Mouse (Mus musculus) cerebellum, postnatal 25 days (tissue): ENCODE results near the gene Galnt6.

Experiments used
- DNase-seq, 2 experiments: peaks; one replicate each; pipeline ENCODE4 v3.0.0; 2021; ENCODE audit warnings: mixed read lengths in 2 of 2

Galnt6 gene

GRCm38 (mm10) chr15:100680381-100680780, 48.8 kb downstream of the Galnt6 start:
- DNase-seq, result no peak

- DNase-seq, result no peak
Observed at GRCm38 (mm10) chr15:100679005-100679404, 50.2 kb downstream of the Galnt6 start.

DNA sequence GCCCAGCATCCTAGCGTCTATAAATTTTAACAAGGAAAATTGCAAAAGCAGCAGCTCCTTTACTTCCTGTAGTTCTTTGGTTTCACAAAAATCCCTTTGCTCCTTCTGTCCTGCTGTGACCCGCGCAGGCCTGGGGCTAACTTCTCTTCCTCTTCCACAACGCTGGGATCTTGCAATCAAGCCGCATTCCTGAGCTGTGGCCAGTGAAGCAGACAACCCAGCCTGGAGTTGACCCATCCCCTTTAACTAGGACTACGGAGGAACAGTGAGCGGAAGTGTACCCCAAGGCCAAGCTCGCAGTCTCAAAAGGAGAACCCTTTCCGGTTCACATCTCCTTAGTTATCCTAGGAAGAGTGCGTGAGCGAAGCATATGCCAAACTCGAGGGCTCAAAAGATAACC, 50.6 kb downstream of the Galnt6 start:
- DNase-seq, result no peak

DNA sequence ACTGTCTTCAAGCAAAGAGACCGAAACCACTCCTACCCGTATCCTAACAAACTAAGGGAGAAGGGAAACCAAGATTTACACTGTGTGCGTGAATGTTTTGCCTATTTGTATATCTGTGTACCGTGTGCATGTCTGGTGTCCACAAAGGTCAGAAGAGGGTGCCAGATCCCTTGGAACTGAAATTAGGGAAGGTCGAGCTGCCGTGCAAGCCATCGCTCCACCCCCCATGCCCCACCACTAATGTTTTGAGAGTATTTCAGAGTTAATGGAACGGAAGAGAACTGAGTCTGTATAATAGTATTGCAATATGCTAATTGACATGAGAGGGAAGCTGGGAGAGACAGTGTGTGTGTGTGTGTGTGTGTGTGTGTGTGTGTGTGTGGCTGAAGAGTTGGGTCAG, 51.5 kb downstream of the Galnt6 start:
- DNase-seq, result no peak

DNA sequence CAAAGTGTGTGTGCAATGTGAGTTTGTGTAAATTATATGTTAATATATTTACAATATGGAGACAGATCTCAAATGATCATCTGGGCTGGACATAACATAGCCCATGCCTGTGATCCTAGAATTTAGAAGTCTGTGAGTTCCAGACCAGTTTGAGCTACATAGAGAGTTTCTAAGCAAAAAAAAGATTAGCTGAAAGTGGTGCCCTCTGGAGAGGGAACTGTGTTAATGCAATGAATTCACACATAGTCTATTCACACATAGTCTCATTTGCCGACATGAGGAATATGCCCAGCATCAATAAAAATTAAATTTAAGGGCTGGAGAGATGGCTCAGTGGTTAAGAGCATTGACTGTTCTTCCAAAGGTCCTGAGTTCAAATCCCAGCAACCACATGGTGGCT, 52.7 kb downstream of the Galnt6 start:
- DNase-seq, result no peak

DNA sequence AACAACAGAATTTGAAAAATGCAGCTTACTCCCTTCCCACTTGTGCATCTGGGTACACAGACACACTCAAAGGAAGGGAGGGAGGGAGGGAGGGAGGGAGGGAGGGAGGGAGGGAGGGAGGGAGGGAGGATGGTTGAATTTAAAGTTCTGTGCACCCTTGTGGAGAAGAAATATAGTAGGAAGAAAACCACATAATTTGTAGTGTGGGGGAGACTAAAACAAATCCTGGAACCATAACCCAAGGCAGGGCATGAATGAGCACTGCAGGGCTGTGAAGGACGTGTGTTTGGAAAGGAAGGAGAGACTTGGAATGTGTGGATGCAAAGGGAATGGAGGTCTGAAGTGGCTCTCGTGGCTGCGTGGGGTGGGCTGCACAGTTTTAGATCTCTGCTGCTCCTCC, 53.7 kb downstream of the Galnt6 start:
- no peak for DNase-seq

- no peak for DNase-seq
Observed at GRCm38 (mm10) chr15:100674566-100674965, 54.6 kb downstream of the Galnt6 start.

DNA sequence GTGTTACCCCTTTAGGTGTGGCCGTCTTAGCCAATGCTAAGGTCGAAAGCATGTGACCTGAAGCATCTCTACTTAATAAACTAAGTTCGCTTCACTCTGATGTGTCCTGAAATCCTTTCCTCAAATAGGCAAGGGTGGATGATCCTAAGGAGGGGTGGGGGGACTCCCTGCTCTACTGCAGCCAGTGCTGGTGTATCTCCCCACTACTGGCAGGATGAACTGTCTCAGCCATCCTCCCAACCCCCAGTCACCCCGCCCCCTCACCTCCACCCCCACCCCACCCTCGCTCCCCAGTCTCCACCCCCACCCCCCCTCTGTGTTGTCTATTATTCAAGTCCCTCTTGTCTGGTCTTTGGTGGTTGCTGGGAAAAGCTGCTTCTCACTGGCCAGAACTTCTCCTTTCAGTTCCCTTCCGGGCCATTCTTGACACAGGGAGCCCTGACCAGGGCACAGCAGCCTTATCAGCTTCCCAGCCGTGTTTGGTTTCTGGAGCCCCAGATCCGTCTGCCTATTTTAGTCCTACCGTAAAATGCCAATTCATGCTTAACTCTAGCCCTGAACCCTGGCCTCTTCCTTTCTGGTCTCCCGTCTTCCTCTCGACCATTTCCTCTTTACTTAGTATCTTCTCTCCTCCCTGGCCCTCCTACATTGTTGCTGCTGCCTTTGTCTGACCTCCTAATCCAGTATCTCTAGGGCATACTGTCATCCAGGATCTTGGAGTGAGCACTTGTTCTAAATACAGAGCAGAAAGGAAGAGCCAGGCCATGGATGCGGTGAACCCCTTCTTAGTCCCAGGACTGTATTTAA, 55.4 kb downstream of the Galnt6 start:
- no peak for DNase-seq

- DNase-seq, result no peak
Observed at GRCm38 (mm10) chr15:100670833-100671232, 58.3 kb downstream of the Galnt6 start.

GRCm38 (mm10) chr15:100670004-100670403, 59.2 kb downstream of the Galnt6 start:
- DNase-seq, result no peak

DNA sequence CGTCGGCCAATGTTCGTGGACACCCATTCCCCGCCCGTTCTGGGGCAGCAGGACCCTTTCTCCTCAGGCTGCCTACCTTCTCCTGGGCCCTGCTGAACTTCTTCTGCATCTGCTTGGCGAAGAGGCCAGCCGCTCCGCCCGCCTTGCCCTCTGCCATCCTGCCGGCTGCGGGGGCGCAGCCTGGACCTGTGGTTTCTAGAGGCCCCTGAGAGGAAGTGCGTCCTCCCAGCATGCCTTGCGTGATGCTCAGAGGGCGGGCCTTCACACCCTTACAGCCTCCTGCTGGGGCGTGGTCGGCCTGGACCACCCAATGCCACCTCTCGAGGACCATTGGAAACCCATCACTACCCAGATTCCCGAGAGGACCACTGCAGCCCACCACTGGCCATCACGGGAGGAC, 59.8 kb downstream of the Galnt6 start, which contains the start of gene Bin2:
Gene Bin2 (minus strand): TSS at position 217 of the 400 bp plus-strand sequence.
- DNase-seq, result no peak

GRCm38 (mm10) chr15:100667871-100668545, 61.2 kb downstream of the Galnt6 start:
- DNase-seq, result no peak

DNA sequence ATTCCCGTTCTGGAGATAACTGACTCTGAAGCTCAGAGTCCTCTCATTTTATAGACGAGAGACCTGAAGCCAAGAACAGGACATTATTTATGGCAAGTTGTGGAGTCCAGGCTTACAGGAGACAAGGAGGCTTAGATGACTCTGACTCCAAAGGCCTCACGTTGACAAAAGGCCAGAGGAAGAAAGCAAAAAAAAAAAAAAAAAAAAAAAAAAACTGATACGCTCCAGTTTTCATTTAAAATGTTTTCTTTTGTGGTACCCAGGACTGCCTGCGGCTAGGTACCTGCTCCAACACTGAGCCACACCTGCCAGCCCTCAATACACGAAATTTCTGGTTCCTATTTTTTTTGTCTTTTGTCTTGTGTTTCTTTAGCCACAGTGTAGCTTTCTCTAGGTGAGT, 61.8 kb downstream of the Galnt6 start:
- no peak for DNase-seq

GRCm38 (mm10) chr15:100666851-100667250, 62.3 kb downstream of the Galnt6 start:
- no peak for DNase-seq

DNA sequence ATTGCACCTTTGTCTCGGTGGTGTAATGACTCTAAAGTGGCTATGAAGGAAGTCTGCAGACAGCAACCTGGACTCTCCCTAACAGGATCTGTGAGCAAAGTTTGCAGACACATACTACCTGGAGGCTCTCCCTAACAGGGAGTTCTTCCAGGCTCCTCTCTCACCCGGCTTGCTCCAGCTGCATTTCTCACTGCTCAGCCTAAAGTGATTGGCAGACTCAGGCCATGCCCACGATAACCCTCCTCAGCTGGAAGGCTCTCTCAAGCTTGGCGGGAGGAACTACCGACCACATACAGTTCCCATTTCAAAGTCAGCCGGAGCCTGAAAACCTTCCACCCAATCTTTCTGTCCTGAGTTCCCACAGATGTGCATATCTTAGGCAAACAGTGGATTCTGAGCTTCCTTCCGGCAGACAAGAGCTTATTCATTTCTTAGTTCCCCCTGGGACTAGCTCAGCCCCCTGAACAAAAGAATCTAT, 62.9 kb downstream of the Galnt6 start:
- no peak for DNase-seq

DNA sequence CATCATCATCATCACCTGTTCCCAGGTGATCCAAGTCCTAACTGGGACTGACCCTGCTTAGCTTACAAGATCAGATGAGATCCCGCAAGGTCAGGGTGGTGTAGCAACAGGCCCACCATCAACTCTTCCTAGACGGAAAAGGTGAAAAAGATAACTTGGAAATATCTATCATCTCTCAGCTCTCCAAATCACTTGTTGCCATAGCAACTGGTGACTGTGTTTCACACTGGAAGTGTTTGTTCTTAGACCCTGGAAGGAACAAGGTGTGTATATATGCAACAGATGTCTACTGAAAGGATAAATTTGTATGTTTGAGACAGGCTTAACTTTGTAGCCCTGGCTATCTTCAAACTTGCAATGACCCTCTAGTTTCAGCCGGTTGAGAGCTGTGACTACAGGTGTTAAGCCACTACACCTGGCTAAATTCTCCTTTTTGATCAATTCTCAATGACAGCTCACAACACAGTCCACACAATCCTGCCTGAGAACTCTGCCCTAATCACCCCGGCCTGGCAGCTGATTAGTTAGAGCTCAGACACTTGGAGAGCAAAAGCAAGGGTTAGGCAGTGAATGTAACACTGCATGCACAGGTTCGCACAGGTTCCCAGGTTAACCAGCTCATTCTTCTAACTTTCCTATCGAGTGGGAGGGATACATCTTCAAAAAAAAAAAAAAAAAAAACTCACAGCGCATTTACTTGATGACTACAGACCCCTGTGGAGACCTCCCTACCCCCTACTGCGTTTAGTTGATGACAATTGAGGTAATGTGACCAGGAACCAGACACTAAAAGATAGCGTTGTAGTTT, 63.6 kb downstream of the Galnt6 start:
- no peak for DNase-seq

DNA sequence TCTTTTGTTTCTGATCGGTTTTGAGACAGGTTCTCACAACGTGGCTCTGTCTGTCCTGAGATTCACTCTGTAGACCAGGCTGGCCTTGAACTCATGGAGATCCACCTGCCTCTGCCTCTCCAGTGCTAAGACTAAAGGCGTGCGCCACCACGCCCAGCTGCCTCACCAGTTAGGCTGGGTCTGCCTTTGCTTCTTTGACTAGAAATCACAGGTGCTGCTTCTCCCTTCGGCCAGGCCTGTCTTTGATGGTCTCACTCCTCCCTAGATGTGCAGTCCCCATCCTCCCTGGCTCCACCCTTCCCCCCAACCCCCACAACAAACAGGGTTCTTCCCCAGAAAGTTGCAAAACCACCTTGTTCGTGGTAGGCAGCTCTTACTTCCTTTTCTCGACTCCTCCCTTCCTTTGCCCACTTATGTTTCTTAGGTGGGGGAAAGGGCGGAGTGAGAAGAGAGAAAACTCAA, 64.3 kb downstream of the Galnt6 start:
- DNase-seq, result no peak

DNA sequence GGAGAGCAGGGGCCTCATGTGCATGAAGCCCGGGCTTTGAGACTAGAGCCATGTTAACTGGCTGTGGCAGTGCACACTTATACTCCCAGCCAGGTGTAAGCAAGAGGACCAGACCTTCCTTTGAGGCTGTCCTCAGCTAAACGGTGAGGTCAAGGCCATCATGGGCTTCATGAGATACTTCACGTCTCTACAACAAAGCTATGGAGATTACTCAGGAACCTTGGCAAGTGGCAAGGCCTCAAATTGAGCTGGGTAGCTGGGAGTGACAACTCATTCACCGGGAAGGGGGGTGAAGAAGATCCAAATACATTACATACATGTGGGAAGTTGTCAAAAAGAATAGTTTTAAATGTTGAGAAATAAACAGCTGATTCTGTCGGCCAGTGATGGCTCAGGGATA, 68.4 kb downstream of the Galnt6 start:
- DNase-seq, result no peak

GRCm38 (mm10) chr15:100660306-100660705, 68.9 kb downstream of the Galnt6 start:
- peak; percentile 64 to 73 for DNase-seq

- DNase-seq, result no peak
Observed at GRCm38 (mm10) chr15:100655201-100655600, 74.0 kb downstream of the Galnt6 start.

GRCm38 (mm10) chr15:100654271-100654670, 74.9 kb downstream of the Galnt6 start:
- no peak for DNase-seq

GRCm38 (mm10) chr15:100651610-100652009, 77.6 kb downstream of the Galnt6 start:
- no peak for DNase-seq

DNA sequence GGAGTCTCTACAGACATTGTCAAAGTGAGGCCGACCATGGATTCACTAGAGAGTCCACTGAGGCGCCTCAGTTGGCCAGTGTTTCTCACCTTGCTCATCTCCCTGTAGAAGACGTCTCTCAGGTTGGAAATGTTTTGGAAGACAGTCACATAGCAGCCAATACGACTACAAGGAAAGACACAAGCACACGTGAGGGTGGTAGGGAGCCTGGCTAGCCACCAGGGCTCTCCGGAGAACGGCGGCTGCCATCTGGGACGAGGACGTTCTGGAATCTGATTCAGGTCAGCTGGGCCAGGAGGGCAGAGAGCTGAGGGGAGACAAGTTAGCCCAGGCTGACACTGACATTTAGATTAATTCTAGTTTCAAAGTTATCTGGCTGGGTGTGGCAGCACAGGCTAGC, 79.1 kb downstream of the Galnt6 start:
- DNase-seq, result peak; percentile 57 to 66
